Mouse (Mus musculus) ES-E14 (cell line): Measurements from ENCODE around the gene Zranb3. TPM values are rescaled to one million over a fixed set of nuclear protein-coding genes. Genes with fewer than 3 reads are reported as not detected.

ENCODE experiments used
- DNase-seq: peaks from one replicate; pipeline ENCODE4 v3.0.0-alpha.2; 2013; ENCODE audit warnings: low read depth, low spot score
- H3K27ac ChIP-seq: 2 replicates; pipeline ENCODE4 v1.5.1; 2012; ENCODE audit warnings: low read depth, mild to moderate bottlenecking, low read length, moderate library complexity, mixed read lengths; ENCODE audit not compliant: poor library complexity, insufficient read depth, severe bottlenecking
- H3K36me3 ChIP-seq: 2 replicates; pipeline ENCODE4 v1.6.1; 2012; ENCODE audit warnings: mild to moderate bottlenecking, low read length, moderate library complexity, mixed read lengths; ENCODE audit not compliant: control insufficient read depth, poor library complexity, insufficient read depth, severe bottlenecking
- H3K4me1 ChIP-seq, 2 experiments: fragments of 150-350 bp in 1 of 2; sonication (generic) in 1 of 2; 2 replicates each; pipeline ENCODE4 v1.6.1; 2012; ENCODE audit warnings: low read length in 2 of 2, mild to moderate bottlenecking in 1 of 2, mixed read lengths in 1 of 2; ENCODE audit not compliant: control insufficient read depth in 2 of 2, insufficient read depth in 2 of 2, poor library complexity in 1 of 2
- H3K4me3 ChIP-seq, 2 experiments: fragments of 150-350 bp in 1 of 2; sonication (generic) in 1 of 2; 2 replicates each; pipeline ENCODE4 v1.5.1; 2012; ENCODE audit warnings: low read length in 2 of 2, low read depth in 1 of 2, mild to moderate bottlenecking in 1 of 2, mixed read lengths in 1 of 2; ENCODE audit not compliant: insufficient read depth in 1 of 2, poor library complexity in 1 of 2, severe bottlenecking in 1 of 2
- H3K9ac ChIP-seq: 2 replicates; pipeline ENCODE4 v1.6.1; 2012; ENCODE audit warnings: low read depth, mild to moderate bottlenecking, low read length, mixed read lengths; ENCODE audit not compliant: poor library complexity, insufficient read depth, severe bottlenecking
- H3K9me3 ChIP-seq: fragments of 150-350 bp; sonication (generic); 2 replicates; pipeline ENCODE4 v1.6.1; 2012; ENCODE audit warnings: low read depth, mild to moderate bottlenecking, low read length; ENCODE audit not compliant: control insufficient read depth, insufficient read depth
- CHD2 ChIP-seq: IDR thresholded peaks from 2 replicates; pipeline ENCODE4 v1.6.1; 2014; ENCODE audit warnings: mild to moderate bottlenecking, low read depth, low read length, inconsistent platforms
- HCFC1 ChIP-seq: IDR thresholded peaks from 2 replicates; pipeline ENCODE4 v1.6.1; 2012; ENCODE audit warnings: low read length, inconsistent platforms, borderline replicate concordance; ENCODE audit not compliant: insufficient read depth
- MAFK ChIP-seq: IDR thresholded peaks from 2 replicates; pipeline ENCODE4 v1.6.1; 2014; ENCODE audit warnings: mild to moderate bottlenecking, low read depth, low read length, inconsistent platforms; ENCODE audit not compliant: insufficient read depth
- ZC3H11A ChIP-seq: IDR thresholded peaks from 2 replicates; pipeline ENCODE4 v1.6.1; 2012; ENCODE audit warnings: low read depth, mild to moderate bottlenecking, inconsistent platforms, low read length, borderline replicate concordance
- ZNF384 ChIP-seq: IDR thresholded peaks from 2 replicates; pipeline ENCODE4 v1.6.1; 2012; ENCODE audit warnings: low read depth, low read length, inconsistent platforms
- in situ Hi-C, 2 experiments: fragments of 600-800 bp; cut with MboI; formaldehyde crosslinking; loops; one replicate each; pipeline ENCODE4 v1.15.1; 2025; ENCODE audit warnings: low sequenced_read_pairs in 2 of 2, inconsistent platforms in 1 of 2; ENCODE audit not compliant: unreplicated experiment in 2 of 2
- total RNA-seq: library from RNA; depleted of rRNA; stranded (reverse); fragments of 300-350 nt; gene quantifications from 2 replicates; pipeline ENCODE4 v1.2.3, GENCODE M21; 2012

The Zranb3 gene
- total RNA-seq, 1 experiment, result 19.2 TPM

DNA sequence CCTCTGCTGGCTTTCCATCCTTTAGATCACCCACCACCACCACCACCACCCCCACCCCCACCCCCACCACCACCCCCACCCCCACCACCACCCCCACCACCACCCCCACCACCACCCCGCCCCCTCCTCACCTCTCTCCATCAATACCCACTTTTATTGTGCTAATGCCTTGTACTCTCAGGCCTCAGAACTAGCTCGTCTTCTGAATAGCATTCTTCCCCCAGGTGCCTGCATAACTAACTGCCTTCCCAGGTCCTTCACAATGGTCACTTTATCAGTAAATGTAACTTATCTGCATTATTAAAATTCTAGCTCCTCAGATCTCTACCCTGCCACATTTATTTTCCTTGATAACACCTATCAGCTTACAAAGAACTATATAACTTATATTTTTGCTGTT lies 8.2 kb downstream of the Zranb3 start:
- TF ChIP-seq ZNF384 (no peak), CHD2 (no peak), MAFK (no peak), HCFC1 (no peak), ZC3H11A (no peak)
- Histone ChIP-seq H3K9me3 (0 out of 2 replicates have a peak, but pooled peaks cover 5% of the 10 kb centered on the region), H3K4me1 (peaks cover 5 to 8% of the 10 kb centered on the region in 2 experiments; a peak in 3 of 4 replicates), H3K27ac (peak overlapping the region; percentile 71; the same call in 1 of the 2 replicates), H3K9ac (no peak overlapping the region; the same call in 1 of the 2 replicates), H3K4me3 (no peak overlapping the region), H3K36me3 (peaks cover 12% of the 10 kb centered on the region)
- in situ Hi-C loops, result no loop called here
- no peak for DNase-seq

DNA sequence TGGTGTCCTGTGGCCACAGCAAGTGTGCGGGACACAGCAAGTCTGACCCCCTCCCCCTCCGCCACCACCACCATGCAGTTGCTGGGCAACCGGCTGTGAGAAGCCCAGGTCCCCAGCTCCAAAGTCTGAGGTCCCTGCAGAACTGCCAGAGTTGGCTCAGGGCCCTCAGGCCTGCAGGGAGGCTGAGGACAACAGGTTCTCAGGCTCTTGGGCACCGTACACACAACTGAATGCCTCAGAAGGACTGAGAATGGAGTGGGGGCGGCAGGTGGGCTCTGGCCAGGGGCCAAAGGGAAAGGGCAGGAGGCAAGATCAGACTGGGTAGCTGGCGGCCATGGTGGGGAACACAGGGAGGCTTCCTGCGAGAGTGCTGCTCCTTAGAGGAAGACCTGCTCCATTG lies 20.0 kb downstream of the Zranb3 start:
- in situ Hi-C loops, result no loop called here
- H3K27ac ChIP-seq, result no peak overlapping the region

DNA sequence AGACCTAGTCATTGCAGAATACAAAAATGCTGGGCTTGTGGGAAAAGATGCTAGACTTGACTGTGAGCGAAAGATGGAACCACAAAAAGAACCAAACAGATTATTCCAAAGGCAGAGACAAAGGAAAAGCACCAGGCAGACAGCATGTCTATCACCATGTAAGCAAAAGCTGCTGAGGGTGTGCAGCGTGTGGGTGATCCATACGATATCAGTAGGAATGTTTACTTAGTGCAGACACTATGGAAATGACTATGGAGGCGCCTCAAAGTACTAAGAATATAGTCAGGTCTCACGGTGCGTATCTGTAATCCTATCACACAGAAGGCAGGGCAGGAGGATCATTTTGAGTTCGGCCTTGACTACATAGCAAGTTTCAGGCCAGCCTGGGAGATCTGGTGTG lies 21.0 kb downstream of the Zranb3 start:
- DNase-seq, result no peak
- peaks cover 1% of the 10 kb centered on the region; the same call in 1 of the 2 replicates for H3K36me3 ChIP-seq
- in situ Hi-C loops, result no loop called here
- peaks cover 4% of the 10 kb centered on the region; the same call in 1 of the 2 replicates for H3K9me3 ChIP-seq
- TF ChIP-seq CHD2 (no peak), MAFK (no peak), ZC3H11A (no peak), ZNF384 (no peak), HCFC1 (no peak)
- H3K9ac ChIP-seq, result no peak overlapping the region
- no peak overlapping the region for H3K27ac ChIP-seq
- no peak overlapping the region for H3K4me3 ChIP-seq
- peaks cover 0 to 7% of the 10 kb centered on the region in 2 experiments; a peak in 1 of 4 replicates for H3K4me1 ChIP-seq

More for the DNA sequence above, 20.0 kb downstream of the Zranb3 start:
- no peak overlapping the region for H3K9ac ChIP-seq
- DNase-seq, result no peak
- H3K36me3 ChIP-seq, result peaks cover 1% of the 10 kb centered on the region; the same call in 1 of the 2 replicates
- peaks cover 4% of the 10 kb centered on the region; the same call in 1 of the 2 replicates for H3K9me3 ChIP-seq
- peaks cover 0 to 7% of the 10 kb centered on the region in 2 experiments; a peak in 1 of 4 replicates for H3K4me1 ChIP-seq
- 0 out of 4 replicates have a peak overlapping the region, but pooled peaks of 1 of the 2 experiments have one; percentile 30 for H3K4me3 ChIP-seq
- TF ChIP-seq HCFC1 (no peak), CHD2 (no peak), ZC3H11A (no peak), ZNF384 (no peak), MAFK (no peak)

DNA sequence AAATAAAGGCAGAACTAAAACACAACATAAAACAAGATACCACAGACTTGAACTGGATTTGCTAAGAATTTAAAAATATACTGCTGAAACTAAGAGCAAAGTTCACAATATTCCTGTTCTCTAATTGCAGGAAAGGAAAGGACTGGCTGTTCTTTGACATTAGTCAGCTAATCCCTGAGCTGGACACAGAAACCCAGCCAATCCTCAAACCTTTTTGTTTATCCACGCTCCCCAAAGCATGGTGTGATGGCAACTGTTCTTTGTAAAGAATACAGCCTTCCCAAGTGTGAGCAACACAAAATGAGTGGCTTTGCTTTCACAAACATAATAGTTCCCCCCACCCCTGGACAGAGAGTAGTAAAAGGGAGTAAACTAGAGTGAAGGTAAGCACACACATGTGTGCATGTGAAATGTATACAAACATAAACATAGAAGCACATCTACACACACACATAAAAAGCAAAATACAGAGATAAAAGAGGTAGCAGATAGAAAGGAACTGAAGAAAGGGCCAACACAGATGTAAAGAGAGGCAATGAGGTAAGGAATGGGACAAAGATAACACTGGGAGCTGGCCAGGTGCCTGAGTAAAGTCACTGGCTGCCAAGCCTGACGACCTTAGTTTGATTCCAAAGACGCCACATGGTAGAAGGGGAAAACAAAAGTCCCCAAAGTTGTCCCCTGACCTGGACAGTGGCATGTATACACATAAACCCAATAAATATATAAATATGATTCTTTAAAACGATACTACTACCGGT lies 21.7 kb downstream of the Zranb3 start:
- Histone ChIP-seq H3K9ac (no peak overlapping the region), H3K27ac (no peak overlapping the region), H3K4me3 (no peak overlapping the region), H3K36me3 (no peaks in the 10 kb centered on the region), H3K4me1 (peaks cover 0 to 7% of the 10 kb centered on the region in 2 experiments; a peak in 1 of 4 replicates), H3K9me3 (peaks cover 3% of the 10 kb centered on the region; the same call in 1 of the 2 replicates)
- in situ Hi-C loops, result no loop called here
- no peak for DNase-seq
- TF ChIP-seq HCFC1 (no peak), ZNF384 (no peak), CHD2 (no peak), ZC3H11A (no peak), MAFK (no peak)
